Mouse (Mus musculus) embryonic fibroblast, embryonic 13.5 days (primary cell): ENCODE results near the gene Krt19.

Source experiments
- CTCF ChIP-seq: IDR thresholded peaks from 2 replicates; pipeline ENCODE4 v1.5.1; 2011; ENCODE audit warnings: mild to moderate bottlenecking, control low read depth, low read length, moderate library complexity, borderline replicate concordance; ENCODE audit not compliant: insufficient read depth
- POLR2A ChIP-seq: IDR thresholded peaks from 2 replicates; pipeline ENCODE4 v1.6.1; 2011; ENCODE audit warnings: low read depth, mild to moderate bottlenecking, control low read depth, low read length, moderate library complexity

DNA sequence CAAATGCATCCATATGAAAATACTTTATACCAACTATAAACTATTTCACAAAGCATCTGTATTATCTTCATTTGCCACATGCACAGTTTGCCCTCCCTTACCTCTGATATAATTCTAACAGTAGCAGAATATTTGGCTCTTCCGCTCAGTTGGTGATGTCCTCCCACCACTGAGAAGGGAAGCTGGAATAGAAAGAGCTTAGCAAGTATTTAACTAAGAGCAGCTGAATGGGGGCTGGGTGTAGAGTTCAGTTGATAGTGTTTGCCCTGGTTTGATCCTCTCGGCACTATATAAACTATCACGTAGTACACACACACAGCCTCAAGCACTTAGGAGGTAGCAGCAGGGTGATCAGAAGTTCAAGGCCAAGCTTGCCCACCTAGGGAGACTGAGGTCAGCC is 30.8 kb upstream of the Krt19 start:
- TF ChIP-seq CTCF, result no peak
- TF ChIP-seq POLR2A, result no peak
